Mouse (Mus musculus): ENCODE measurements at regions not wholly inside any gene's neighbourhood (a gene's known extent, or its start where the extent isn't known, plus 50 kb on each side); places are given as distances from the start of the nearest gene placed in this dataset.
A peak's percentile ranks its signal among the peaks of the same experiment; 100 is the strongest.
"Not testable (repeated sequence)": the region's sequence is repeated elsewhere in the genome, so short reads cannot be mapped to it uniquely, and the experiment has no call there.

GRCm38 (mm10) chr2:78306897-78307296, 360.7 kb upstream of the Cwc22 start:
- DNase-seq, result no peak
- intact Hi-C loops (cut with DNase I; ENCODE audit: low total_unique reads), result no loop called here

GRCm38 (mm10) chr2:78291665-78292064, 345.5 kb upstream of the Cwc22 start:
- intact Hi-C loops (cut with DNase I; ENCODE audit: low total_unique reads), result no loop called here
- DNase-seq, result no peak

GRCm38 (mm10) chr2:78284806-78285205, 338.6 kb upstream of the Cwc22 start:
- DNase-seq, result no peak

GRCm38 (mm10) chr2:78283605-78284004, 337.4 kb upstream of the Cwc22 start:
- no peak for DNase-seq
- intact Hi-C loops (cut with DNase I; ENCODE audit: low total_unique reads), result no loop called here

More at GRCm38 (mm10) chr2:78284806-78285205, 338.6 kb upstream of the Cwc22 start:
- intact Hi-C loops (cut with DNase I; ENCODE audit: low total_unique reads), result no loop called here

GRCm38 (mm10) chr2:78281846-78282245, 335.7 kb upstream of the Cwc22 start:
- DNase-seq; intact Hi-C loops (cut with DNase I; ENCODE audit: low total_unique reads): not testable (repeated sequence)

GRCm38 (mm10) chr2:78280219-78280915, 334.2 kb upstream of the Cwc22 start:
- DNase-seq, result no peak
- intact Hi-C loops (cut with DNase I; ENCODE audit: low total_unique reads), result no loop called here

GRCm38 (mm10) chr2:78279382-78280056, 333.3 kb upstream of the Cwc22 start:
- peak; percentile 83 for DNase-seq
- intact Hi-C loops (cut with DNase I; ENCODE audit: low total_unique reads), result no loop called here

- no peak for DNase-seq
- intact Hi-C loops (cut with DNase I; ENCODE audit: low total_unique reads), result no loop called here
Observed at GRCm38 (mm10) chr2:78278630-78279029, 332.5 kb upstream of the Cwc22 start.

- intact Hi-C loops (cut with DNase I; ENCODE audit: low total_unique reads), result no loop called here
- DNase-seq, result no peak
Observed at GRCm38 (mm10) chr2:78277699-78278098, 331.5 kb upstream of the Cwc22 start.

- intact Hi-C loops (cut with DNase I; ENCODE audit: low total_unique reads), result no loop called here
- no peak for DNase-seq
Observed at GRCm38 (mm10) chr2:78274122-78274521, 327.9 kb upstream of the Cwc22 start.

GRCm38 (mm10) chr2:78268705-78269104, 322.5 kb upstream of the Cwc22 start:
- DNase-seq, result no peak
- intact Hi-C loops (cut with DNase I; ENCODE audit: low total_unique reads), result no loop called here

GRCm38 (mm10) chr2:78267527-78268375, 321.6 kb upstream of the Cwc22 start:
- DNase-seq, result no peak
- intact Hi-C loops (cut with DNase I; ENCODE audit: low total_unique reads), result no loop called here

- DNase-seq, result no peak
- intact Hi-C loops (cut with DNase I; ENCODE audit: low total_unique reads), result no loop called here
Observed at GRCm38 (mm10) chr2:78253601-78254097, 307.5 kb upstream of the Cwc22 start.

GRCm38 (mm10) chr2:78246354-78246753, 300.2 kb upstream of the Cwc22 start:
- intact Hi-C loops (cut with DNase I; ENCODE audit: low total_unique reads), result no loop called here
- DNase-seq, result no peak

GRCm38 (mm10) chr2:78240299-78240698, 294.1 kb upstream of the Cwc22 start:
- DNase-seq, result no peak
- intact Hi-C loops (cut with DNase I; ENCODE audit: low total_unique reads), result no loop called here

- intact Hi-C loops (cut with DNase I; ENCODE audit: low total_unique reads); DNase-seq: not testable (repeated sequence)
Observed at GRCm38 (mm10) chr2:78225383-78226100, 279.4 kb upstream of the Cwc22 start.

GRCm38 (mm10) chr2:78214469-78214868, 268.3 kb upstream of the Cwc22 start:
- no peak for DNase-seq
- intact Hi-C loops (cut with DNase I; ENCODE audit: low total_unique reads), result no loop called here

GRCm38 (mm10) chr2:78205125-78205524, 258.9 kb upstream of the Cwc22 start:
- intact Hi-C loops (cut with DNase I; ENCODE audit: low total_unique reads), result no loop called here
- no peak for DNase-seq

- no peak for DNase-seq
- intact Hi-C loops (cut with DNase I; ENCODE audit: low total_unique reads), result no loop called here
Observed at GRCm38 (mm10) chr2:78196006-78196405, 249.8 kb upstream of the Cwc22 start.

GRCm38 (mm10) chr2:78189620-78190019, 243.4 kb upstream of the Cwc22 start:
- DNase-seq, result peak; percentile 59
- intact Hi-C loops (cut with DNase I; ENCODE audit: low total_unique reads), result no loop called here
